Mouse (Mus musculus) midbrain, embryonic 14.5 days (tissue): Measurements from ENCODE around the gene Dpp7. TPM values are rescaled to one million over a fixed set of nuclear protein-coding genes. Genes with fewer than 3 reads are reported as not detected.

Experiments used
- ATAC-seq: fragments of 200-750 bp; cut with Nextera tagmentation; 2 replicates; pipeline ENCODE4 v1.8.0; 2017; ENCODE audit warnings: moderate number of reproducible peaks, moderate library complexity; ENCODE audit not compliant: low FRiP score, low TSS enrichment
- DNase-seq: peaks from one replicate; pipeline ENCODE4 v3.0.0-alpha.2; 2015
- H3K27ac ChIP-seq: fragments of 300-500 bp; sonication (generic); replicated peaks from 2 replicates; pipeline ENCODE4 v1.5.1; 2014; ENCODE audit warnings: mild to moderate bottlenecking, low read depth, low read length, moderate library complexity
- H3K27me3 ChIP-seq: fragments of 300-500 bp; sonication (generic); 2 replicates; pipeline ENCODE4 v1.6.1; 2014; ENCODE audit warnings: low read length, control low read depth, mixed read lengths; ENCODE audit not compliant: control insufficient read depth, insufficient read depth
- H3K36me3 ChIP-seq: fragments of 300-500 bp; sonication (generic); 2 replicates; pipeline ENCODE4 v1.6.1; 2014; ENCODE audit warnings: low read length, control low read depth; ENCODE audit not compliant: control insufficient read depth, insufficient read depth
- H3K4me1 ChIP-seq: fragments of 300-500 bp; sonication (generic); 2 replicates; pipeline ENCODE4 v1.6.1; 2014; ENCODE audit warnings: mild to moderate bottlenecking, antibody characterized with exemption, low read length, control low read depth; ENCODE audit not compliant: control insufficient read depth, insufficient read depth
- H3K4me2 ChIP-seq: fragments of 300-500 bp; sonication (generic); 2 replicates; pipeline ENCODE4 v1.6.1; 2014; ENCODE audit warnings: mild to moderate bottlenecking, low read length, moderate library complexity
- H3K4me3 ChIP-seq: fragments of 300-500 bp; sonication (generic); replicated peaks from 2 replicates; pipeline ENCODE4 v1.5.1; 2014; ENCODE audit warnings: low read depth, low read length
- H3K9ac ChIP-seq: fragments of 300-500 bp; sonication (generic); replicated peaks from 2 replicates; pipeline ENCODE4 v1.6.1; 2014; ENCODE audit warnings: mild to moderate bottlenecking, low read length, moderate library complexity
- H3K9me3 ChIP-seq: fragments of 300-500 bp; sonication (generic); 2 replicates; pipeline ENCODE4 v1.6.1; 2016; ENCODE audit warnings: low read length, control low read depth, mixed read lengths; ENCODE audit not compliant: control insufficient read depth
- WGBS: fragments of 180-500 bp; shearing (Covaris S2); extraction: QIAGEN DNeasy Blood & Tissue Kit; methylation state at CpG from one replicate; pipeline ENCODE4 v1.1.7; 2014; 5-methylcytosine and 5-hydroxymethylcytosine counted together
- polyA plus RNA-seq: library from polyadenylated mRNA; unstranded; fragments of >200 nt; fragmentation: Nextera tagmentation; extraction: Ambion mirVana; gene quantifications from 2 replicates; pipeline ENCODE4 v1.2.1, GENCODE M21; 2014

Gene Dpp7
- polyA plus RNA-seq: 19.2 and 19.8 TPM in 2 replicates

GRCm38 (mm10) chr2:25356208-25357079 lies at the start of gene Dpp7:
Gene Dpp7 (minus strand): TSS chr2:25356359.
- Histone ChIP-seq H3K27ac (no peak within 1 kb of the TSS), H3K27me3 (no peaks in the 10 kb centered on the region), H3K9me3 (no peaks in the 10 kb centered on the region), H3K4me2 (peak within 1 kb of the TSS; percentile 65), H3K4me1 (peaks cover 18% of the 10 kb centered on the region), H3K9ac (peak within 1 kb of the TSS; percentile 60), H3K36me3 (peaks cover 23% of the 10 kb centered on the region), H3K4me3 (peak within 1 kb of the TSS; percentile 45)
- DNase-seq (peak; percentile 91), ATAC-seq (peak; percentile 85)
- 5% methylated on average over 13 of the region's 13 CpGs for WGBS

GRCm38 (mm10) chr2:25403994-25404393 lies 47.8 kb upstream of the Dpp7 start:
- WGBS: 82% methylated on average over 4 of the region's 4 CpGs
- Histone ChIP-seq H3K27me3 (peaks cover 18% of the 10 kb centered on the region), H3K27ac (peak overlapping the region; percentile 93; the same call in 1 of the 2 replicates), H3K36me3 (peaks cover 28% of the 10 kb centered on the region), H3K4me2 (peak overlapping the region; percentile 72), H3K4me1 (peaks cover 26% of the 10 kb centered on the region), H3K4me3 (peak overlapping the region; percentile 98), H3K9me3 (no peaks in the 10 kb centered on the region), H3K9ac (peak overlapping the region; percentile 99)
- no peak for ATAC-seq
- DNase-seq: no peak

GRCm38 (mm10) chr2:25402972-25403601 lies 46.9 kb upstream of the Dpp7 start:
- ATAC-seq: peak; percentile 85
- Histone ChIP-seq H3K4me2 (peak overlapping the region; percentile 72), H3K4me3 (peak overlapping the region; percentile 98), H3K4me1 (peaks cover 26% of the 10 kb centered on the region), H3K36me3 (peaks cover 19% of the 10 kb centered on the region), H3K9me3 (no peaks in the 10 kb centered on the region), H3K27ac (peak overlapping the region; percentile 93), H3K9ac (peak overlapping the region; percentile 99), H3K27me3 (peaks cover 27% of the 10 kb centered on the region)
- under 1% methylated on average over 49 of the region's 54 CpGs for WGBS
- DNase-seq: peak; percentile 92

GRCm38 (mm10) chr2:25402377-25402971 lies 46.3 kb upstream of the Dpp7 start:
- Histone ChIP-seq H3K9ac (peak overlapping the region; percentile 99), H3K27me3 (peaks cover 28% of the 10 kb centered on the region), H3K4me2 (peak overlapping the region; percentile 72), H3K27ac (peak overlapping the region; percentile 93), H3K4me3 (peak overlapping the region; percentile 98), H3K4me1 (peaks cover 26% of the 10 kb centered on the region), H3K36me3 (peaks cover 13% of the 10 kb centered on the region), H3K9me3 (no peaks in the 10 kb centered on the region)
- under 1% methylated on average over 13 of the region's 13 CpGs for WGBS
- DNase-seq: peak; percentile 94
- peak; percentile 48 for ATAC-seq

- Histone ChIP-seq H3K4me1 (peaks cover 20% of the 10 kb centered on the region), H3K27ac (no peak overlapping the region), H3K9ac (no peak overlapping the region; the same call in 1 of the 2 replicates), H3K4me3 (peak overlapping the region; percentile 24), H3K27me3 (peaks cover 45% of the 10 kb centered on the region), H3K9me3 (no peaks in the 10 kb centered on the region), H3K36me3 (no peaks in the 10 kb centered on the region), H3K4me2 (peak overlapping the region; percentile 56)
- WGBS: 3% methylated on average over 17 of the region's 17 CpGs
- ATAC-seq: no peak
- DNase-seq: peak; percentile 79
Measured at GRCm38 (mm10) chr2:25400764-25401163, 44.6 kb upstream of the Dpp7 start.

GRCm38 (mm10) chr2:25400291-25400690 lies 44.1 kb upstream of the Dpp7 start:
- Histone ChIP-seq H3K27me3 (peaks cover 50% of the 10 kb centered on the region), H3K4me1 (peaks cover 17% of the 10 kb centered on the region)
- no peak for ATAC-seq

GRCm38 (mm10) chr2:25399051-25399450 lies 42.9 kb upstream of the Dpp7 start, which contains the start of gene Npdc1:
Gene Npdc1 (plus strand): TSS chr2:25399351.
- Histone ChIP-seq H3K9ac (no peak within 1 kb of the TSS), H3K27ac (no peak within 1 kb of the TSS), H3K4me3 (peak within 1 kb of the TSS; percentile 24; the same call in 1 of the 2 replicates), H3K9me3 (no peaks in the 10 kb centered on the region), H3K27me3 (peaks cover 61% of the 10 kb centered on the region), H3K36me3 (no peaks in the 10 kb centered on the region), H3K4me1 (peaks cover 9% of the 10 kb centered on the region), H3K4me2 (no peak within 1 kb of the TSS; the same call in 1 of the 2 replicates)
- DNase-seq (no peak), ATAC-seq (no peak)
- WGBS: 63% methylated on average over 8 of the region's 8 CpGs

More at GRCm38 (mm10) chr2:25400291-25400690, 44.1 kb upstream of the Dpp7 start:
- Histone ChIP-seq H3K9ac (no peak overlapping the region; the same call in 1 of the 2 replicates), H3K36me3 (no peaks in the 10 kb centered on the region), H3K4me2 (peak overlapping the region; percentile 56), H3K27ac (no peak overlapping the region), H3K4me3 (peak overlapping the region; percentile 24), H3K9me3 (no peaks in the 10 kb centered on the region)
- 21% methylated on average over 16 of the region's 16 CpGs for WGBS
- DNase-seq: no peak

GRCm38 (mm10) chr2:25398065-25398464 lies 41.9 kb upstream of the Dpp7 start:
- H3K36me3 ChIP-seq: no peaks in the 10 kb centered on the region
- ATAC-seq (no peak), DNase-seq (no peak)
- WGBS: 95% methylated on average over 7 of the region's 7 CpGs
- peaks cover 61% of the 10 kb centered on the region for H3K27me3 ChIP-seq
- H3K4me1 ChIP-seq: peaks cover 5% of the 10 kb centered on the region; the same call in 1 of the 2 replicates
- H3K9me3 ChIP-seq: no peaks in the 10 kb centered on the region
- H3K4me3 ChIP-seq: no peak overlapping the region
- no peak overlapping the region for H3K9ac ChIP-seq
- no peak overlapping the region for H3K27ac ChIP-seq
- H3K4me2 ChIP-seq: no peak overlapping the region
